Mouse (Mus musculus) hematopoietic stem cell, adult 5-6 weeks (primary cell): ENCODE results near the gene Soga1. TPM values are rescaled to one million over a fixed set of nuclear protein-coding genes. Genes with fewer than 3 reads are reported as not detected.

ENCODE experiments used
- ATAC-seq, 2 experiments: fragments of 125-278 bp in 1 of 2; replicated peaks in 1 of 2; 2 replicates each; pipeline ENCODE4 v1.8.0; 2016 to 2017; ENCODE audit warnings: inconsistent platforms in 2 of 2, mild to moderate bottlenecking in 2 of 2, moderate number of reproducible peaks in 2 of 2, low read depth in 1 of 2, moderate TSS enrichment in 1 of 2; ENCODE audit not compliant: low FRiP score in 2 of 2, poor library complexity in 2 of 2, severe bottlenecking in 2 of 2, insufficient read depth in 1 of 2, low TSS enrichment in 1 of 2
- total RNA-seq: library from RNA; stranded (forward); fragments of 172-1452, 232-1000 nt; gene quantifications from 2 replicates; pipeline ENCODE4 v1.2.3, GENCODE M21; 2017

Soga1 gene
- total RNA-seq, 1 experiment from 2014 or later: 7.4 TPM

GRCm38 (mm10) chr2:157086796-157087195, 7.7 kb upstream of the Soga1 start, which contains the start of gene Tldc2:
Gene Tldc2, plus strand, starts transcription at chr2:157087055.
- no peak for ATAC-seq

- ATAC-seq: no peak
These were observed 6.0 kb upstream of the Soga1 start for GRCm38 (mm10) chr2:157084831-157085585.

- no peak for ATAC-seq
These were observed 2.9 kb upstream of the Soga1 start for GRCm38 (mm10) chr2:157081960-157082359.

GRCm38 (mm10) chr2:157081331-157081730, 2.3 kb upstream of the Soga1 start:
- ATAC-seq: no peak

- ATAC-seq: no peak
These were observed 687 bp upstream of the Soga1 start for GRCm38 (mm10) chr2:157079701-157080180.

GRCm38 (mm10) chr2:157078059-157078792, 828 bp downstream of the Soga1 start:
- no peak for ATAC-seq

- 0 out of 4 replicates have a peak, but pooled peaks of 1 of the 2 experiments have one; percentile 15 for ATAC-seq
These were observed 1.4 kb downstream of the Soga1 start for GRCm38 (mm10) chr2:157077641-157078058.

- ATAC-seq: no peak
These were observed 1.9 kb downstream of the Soga1 start for GRCm38 (mm10) chr2:157077160-157077559.

- ATAC-seq: no peak
These were observed 2.5 kb downstream of the Soga1 start for GRCm38 (mm10) chr2:157076585-157076984.

- no peak for ATAC-seq
These were observed 3.4 kb downstream of the Soga1 start for GRCm38 (mm10) chr2:157075685-157076084.

GRCm38 (mm10) chr2:157075226-157075625, 3.8 kb downstream of the Soga1 start:
- ATAC-seq: no peak

GRCm38 (mm10) chr2:157074772-157075171, 4.3 kb downstream of the Soga1 start:
- no peak for ATAC-seq

GRCm38 (mm10) chr2:157074186-157074724, 4.8 kb downstream of the Soga1 start:
- ATAC-seq: no peak

- no peak for ATAC-seq
These were observed 5.5 kb downstream of the Soga1 start for GRCm38 (mm10) chr2:157073378-157074052.

- ATAC-seq: no peak
These were observed 6.6 kb downstream of the Soga1 start for GRCm38 (mm10) chr2:157072316-157072990.

GRCm38 (mm10) chr2:157071556-157071955, 7.5 kb downstream of the Soga1 start:
- ATAC-seq: peak; percentile 83 to 89

GRCm38 (mm10) chr2:157070365-157070764, 8.7 kb downstream of the Soga1 start:
- ATAC-seq: no peak
